Mouse (Mus musculus) cerebellum, adult 2 months (tissue): ENCODE results near the gene Trappc10.

Experiments used
- CTCF ChIP-seq: fragments of 200-500 bp; IDR thresholded peaks from 2 replicates; pipeline ENCODE4 v1.5.1; 2011; ENCODE audit warnings: low read depth, mild to moderate bottlenecking, control low read depth, low read length, moderate library complexity, borderline replicate concordance; ENCODE audit not compliant: insufficient read depth
- POLR2A ChIP-seq: fragments of 200-500 bp; IDR thresholded peaks from 2 replicates; pipeline ENCODE4 v1.6.1; 2011; ENCODE audit warnings: low read length, control low read depth, borderline replicate concordance; ENCODE audit not compliant: insufficient read depth

GRCm38 (mm10) chr10:78264735-78265134 is 20.3 kb upstream of the Trappc10 start:
- TF ChIP-seq CTCF: no peak
- no peak for TF ChIP-seq POLR2A
